Mouse (Mus musculus): ENCODE results near the gene Cpxm2.

DNA sequence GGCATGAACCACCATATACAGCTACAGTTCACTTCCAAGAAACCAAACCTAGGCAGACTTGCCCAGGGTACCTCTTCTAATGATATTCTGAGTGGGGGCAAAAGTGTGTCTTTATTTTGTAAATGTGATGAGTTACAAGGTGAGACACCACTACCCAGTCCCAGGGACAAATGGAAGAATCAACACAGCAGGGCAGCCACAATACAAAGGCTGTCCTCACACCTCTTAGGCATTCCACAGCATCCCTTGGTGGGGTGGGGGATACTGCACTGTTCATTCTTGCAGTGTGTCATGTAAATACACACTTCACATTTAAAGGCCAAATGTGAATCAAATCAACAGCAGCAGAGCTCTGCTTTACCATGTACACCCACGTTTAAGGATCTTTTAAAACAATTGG, 162.3 kb downstream of the Cpxm2 start:
- TF ChIP-seq CTCF (IDR thresholded peaks at IDR 0.05; ENCODE audit: extremely low read depth, insufficient read depth, insufficient read length, insufficient replicate concordance) (no peak), POLR2A (IDR thresholded peaks at IDR 0.05; ENCODE audit: low read depth, low read length) (no peak)

Measured in spleen, adult 2 months (tissue).